Mouse (Mus musculus) CH12.LX (cell line): ENCODE data around the gene Gtf3c3. TPM values are rescaled to one million over a fixed set of nuclear protein-coding genes. Genes with fewer than 3 reads are reported as not detected.

Source experiments
- DNase-seq: peaks from one replicate; pipeline ENCODE4 v3.0.0-alpha.2; 2013; ENCODE audit errors: extremely low read depth
- H3K27ac ChIP-seq: 2 replicates; pipeline ENCODE4 v1.5.1; 2012; ENCODE audit warnings: low read depth, mild to moderate bottlenecking, control low read depth, moderate library complexity; ENCODE audit not compliant: insufficient read depth
- H3K27me3 ChIP-seq: replicated peaks from 2 replicates; pipeline ENCODE3; 2012; ENCODE audit warnings: inconsistent platforms
- H3K36me3 ChIP-seq, 2 experiments: replicated peaks in 1 of 2; 2 replicates each; pipeline versions ENCODE3 to v1.6.1; 2012; ENCODE audit warnings: inconsistent platforms in 1 of 2, low read length in 1 of 2, mild to moderate bottlenecking in 1 of 2, mixed read lengths in 1 of 2, moderate library complexity in 1 of 2; ENCODE audit not compliant: control insufficient read depth in 1 of 2, insufficient read depth in 1 of 2
- H3K4me1 ChIP-seq, 2 experiments: 2 replicates each; pipeline ENCODE4 v1.6.1; 2012; ENCODE audit warnings: inconsistent platforms in 1 of 2, moderate library complexity in 1 of 2; ENCODE audit not compliant: insufficient read depth in 2 of 2, control insufficient read depth in 1 of 2
- H3K4me2 ChIP-seq: 2 replicates; pipeline ENCODE4 v1.6.1; 2012; ENCODE audit warnings: low read depth, mild to moderate bottlenecking, control low read depth; ENCODE audit not compliant: poor library complexity, insufficient read depth, severe bottlenecking
- H3K4me3 ChIP-seq, 3 experiments: fragments of 150-350 bp in 1 of 3; sonication (generic) in 1 of 3; replicated peaks in 1 of 3; 2 replicates each; pipeline versions ENCODE3 to v1.5.1; 2011 to 2012; ENCODE audit warnings: low read depth in 2 of 3, low read length in 2 of 3, mild to moderate bottlenecking in 2 of 3, moderate library complexity in 2 of 3, control low read depth in 1 of 3, improper control_type of control experiment in 1 of 3, inconsistent platforms in 1 of 3, mixed read lengths in 1 of 3; ENCODE audit not compliant: poor library complexity in 1 of 3
- H3K79me2 ChIP-seq: replicated peaks from 2 replicates; pipeline ENCODE4 v1.6.1; 2012; ENCODE audit warnings: mild to moderate bottlenecking, moderate library complexity; ENCODE audit not compliant: control insufficient read depth, poor library complexity, insufficient read depth, severe bottlenecking; ENCODE audit errors: extremely low read depth
- H3K9ac ChIP-seq: 2 replicates; pipeline ENCODE4 v1.6.1; 2012; ENCODE audit warnings: low read depth, mild to moderate bottlenecking, control low read depth, moderate library complexity; ENCODE audit not compliant: insufficient read depth
- H3K9me3 ChIP-seq: replicated peaks from 2 replicates; pipeline ENCODE3; 2012; ENCODE audit warnings: low read length, inconsistent platforms, mixed read lengths
- CHD1 ChIP-seq: IDR thresholded peaks from 2 replicates; pipeline ENCODE4 v1.6.1; 2012; ENCODE audit warnings: low read depth, low read length, improper control_type of control experiment, inconsistent platforms
- EP300 ChIP-seq: IDR thresholded peaks from 2 replicates; pipeline ENCODE4 v1.6.1; 2011; ENCODE audit warnings: low read length, improper control_type of control experiment
- IRF4 ChIP-seq: IDR thresholded peaks from 2 replicates; pipeline ENCODE4 v1.6.1; 2014; ENCODE audit warnings: low read depth, mild to moderate bottlenecking, inconsistent platforms, low read length, improper control_type of control experiment
- JUN ChIP-seq: IDR thresholded peaks from 2 replicates; pipeline ENCODE4 v1.6.1; 2011; ENCODE audit warnings: low read depth, mild to moderate bottlenecking, low read length, improper control_type of control experiment, moderate library complexity; ENCODE audit not compliant: insufficient read depth
- JUND ChIP-seq: conservative IDR thresholded peaks from 2 replicates; pipeline ENCODE4 v1.6.1; 2011; ENCODE audit warnings: low read depth, low read length, improper control_type of control experiment
- KAT2A ChIP-seq: IDR thresholded peaks from 2 replicates; pipeline ENCODE4 v1.6.1; 2012; ENCODE audit warnings: low read length, improper control_type of control experiment, inconsistent platforms; ENCODE audit not compliant: insufficient replicate concordance
- NRF1 ChIP-seq: IDR thresholded peaks from 2 replicates; pipeline ENCODE4 v1.6.1; 2014; ENCODE audit warnings: low read depth, mild to moderate bottlenecking, inconsistent platforms, low read length, improper control_type of control experiment, moderate library complexity
- PAX5 ChIP-seq: IDR thresholded peaks from 2 replicates; pipeline ENCODE4 v1.6.1; 2012; ENCODE audit warnings: low read length, inconsistent platforms, mixed read lengths
- POLR2A ChIP-seq: IDR thresholded peaks from 2 replicates; pipeline ENCODE4 v1.6.1; 2011; ENCODE audit warnings: low read depth, mild to moderate bottlenecking, improper control_type of control experiment, low read length
- SIN3A ChIP-seq: IDR thresholded peaks from 2 replicates; pipeline ENCODE4 v1.6.1; 2012; ENCODE audit warnings: low read length, improper control_type of control experiment, inconsistent platforms
- TBP ChIP-seq: conservative IDR thresholded peaks from 2 replicates; pipeline ENCODE4 v1.6.1; 2011; ENCODE audit warnings: low read depth, low read length, improper control_type of control experiment
- USF1 ChIP-seq: IDR thresholded peaks from 2 replicates; pipeline ENCODE4 v1.6.1; 2014; ENCODE audit warnings: low read depth, mild to moderate bottlenecking, inconsistent platforms, low read length, improper control_type of control experiment
- USF2 ChIP-seq: conservative IDR thresholded peaks from 2 replicates; pipeline ENCODE4 v1.6.1; 2011; ENCODE audit warnings: low read depth, low read length, improper control_type of control experiment
- ZKSCAN1 ChIP-seq: IDR thresholded peaks from 2 replicates; pipeline ENCODE4 v1.6.1; 2012; ENCODE audit warnings: low read depth, inconsistent platforms, low read length, improper control_type of control experiment, borderline replicate concordance
- ZMIZ1 ChIP-seq: IDR thresholded peaks from 2 replicates; pipeline ENCODE4 v1.6.1; 2012; ENCODE audit warnings: low read depth, mild to moderate bottlenecking, inconsistent platforms, low read length, improper control_type of control experiment
- dilution Hi-C: fragments of 300-500 bp; cut with MboI; formaldehyde crosslinking; loops from 2 replicates; pipeline ENCODE4 v1.14.3; 2020; ENCODE audit warnings: low sequenced_read_pairs; ENCODE audit not compliant: extremely low pct_unique_long_range_greater_than_20kb, extremely low pct_ligation_motif_present
- in situ Hi-C: fragments of 300-500 bp; cut with MboI; formaldehyde crosslinking; loops from 3 replicates; pipeline ENCODE4 v1.14.3; 2019; ENCODE audit warnings: low sequenced_read_pairs, low pct_ligation_motif_present, low pct_unique_long_range_greater_than_20kb, mixed read lengths
- polyA plus RNA-seq: library from polyadenylated mRNA; unstranded; fragments of >175 nt; gene quantifications from 2 replicates; pipeline ENCODE4 v1.2.1, GENCODE M21; 2012; ENCODE audit warnings: low read depth; ENCODE audit not compliant: insufficient read length
- total RNA-seq, 2 experiments: library from RNA; depleted of rRNA; stranded (reverse); fragments of 300-350 nt in 1 of 2; fragments of >200 nt in 1 of 2; gene quantifications; 2 replicates each; pipeline ENCODE4 v1.2.3; 2012 to 2014

Gene Gtf3c3
- total and polyA plus RNA-seq, 3 experiments: 13.4 to 28.3 (median 15.9) TPM

GRCm38 (mm10) chr1:54448833-54449232 is 10.1 kb upstream of the Gtf3c3 start:
- DNase-seq: no peak
- H3K4me3 ChIP-seq: no peak overlapping the region
- dilution Hi-C loops: no loop called here
- peak overlapping the region; percentile 71 for H3K4me2 ChIP-seq
- H3K27me3 ChIP-seq: peaks cover 10% of the 10 kb centered on the region
- TF ChIP-seq SIN3A (no peak; the same call in 1 of the 2 replicates), KAT2A (no peak), CHD1 (no peak), USF2 (no peak), EP300 (peak; percentile 75), IRF4 (peak; percentile 80), USF1 (no peak), ZMIZ1 (no peak), JUND (peak; percentile 31; the same call in 1 of the 2 replicates)
- H3K27ac ChIP-seq: no peak overlapping the region
- in situ Hi-C loops: no loop called here
- no peaks in the 10 kb centered on the region for H3K9me3 ChIP-seq
- H3K4me1 ChIP-seq: peaks cover 4 to 5% of the 10 kb centered on the region in 2 experiments; a peak in 2 of 4 replicates
- no peak overlapping the region for H3K9ac ChIP-seq
- no peaks in the 10 kb centered on the region for H3K36me3 ChIP-seq
- no peaks in the 10 kb centered on the region for H3K79me2 ChIP-seq

- no peaks in the 10 kb centered on the region for H3K9me3 ChIP-seq
- TF ChIP-seq POLR2A (no peak), TBP (no peak), JUN (no peak), PAX5 (no peak), NRF1 (peak; percentile 66), ZKSCAN1 (no peak)
- dilution Hi-C loops (no loop called here), in situ Hi-C loops (no loop called here)
- H3K36me3 ChIP-seq: no peaks in the 10 kb centered on the region
- H3K27me3 ChIP-seq: peaks cover 17% of the 10 kb centered on the region
- no peak overlapping the region for H3K4me3 ChIP-seq
- DNase-seq: no peak
- no peak overlapping the region for H3K27ac ChIP-seq
- no peak overlapping the region for H3K4me2 ChIP-seq
- no peaks in the 10 kb centered on the region for H3K79me2 ChIP-seq
- peaks cover under 1 to 2% of the 10 kb centered on the region in 2 experiments; a peak in 1 of 4 replicates for H3K4me1 ChIP-seq
- H3K9ac ChIP-seq: no peak overlapping the region
Observed at GRCm38 (mm10) chr1:54443641-54444040, 4.9 kb upstream of the Gtf3c3 start.

GRCm38 (mm10) chr1:54439080-54439476 is 307 bp upstream of the Gtf3c3 start:
- Histone ChIP-seq H3K4me1 (peaks cover 5 to 10% of the 10 kb centered on the region in 2 experiments; a peak in 3 of 4 replicates), H3K79me2 (peaks cover 10% of the 10 kb centered on the region), H3K9me3 (no peaks in the 10 kb centered on the region), H3K27me3 (peaks cover 7% of the 10 kb centered on the region), H3K4me3 (peak overlapping the region in 2 of 3 experiments; percentile 84 to 92), H3K27ac (no peak overlapping the region), H3K9ac (no peak overlapping the region), H3K36me3 (peaks cover 4 to 17% of the 10 kb centered on the region in 2 experiments), H3K4me2 (no peak overlapping the region)
- no peak for TF ChIP-seq KAT2A
- in situ Hi-C loops: no loop called here
- no peak for DNase-seq
- dilution Hi-C loops: no loop called here
